Mouse (Mus musculus): ENCODE measurements around the gene A930018P22Rik. TPM values are rescaled to one million over a fixed set of nuclear protein-coding genes. Genes with fewer than 3 reads are reported as not detected.
A peak's percentile ranks its signal among the peaks of the same experiment; 100 is the strongest.
"Not testable (repeated sequence)": the region's sequence is repeated elsewhere in the genome, so short reads cannot be mapped to it uniquely, and the experiment has no call there.

A930018P22Rik gene
- 0.17 and 0.29 TPM in 2 replicates for polyA plus RNA-seq (2015; fragmentation: Nextera tagmentation; extraction: Ambion mirVana)

- Histone ChIP-seq H3K4me1 (replicated peaks; ENCODE audit: insufficient read depth, low read length) (0 out of 2 replicates have a peak, but pooled peaks cover 5% of the 10 kb centered on the region), H3K27me3 (ENCODE audit: insufficient read depth, low read length) (no peaks in the 10 kb centered on the region), H3K4me3 (replicated peaks; ENCODE audit: low read depth, low read length) (peak within 1 kb of the TSS; percentile 74), H3K4me2 (ENCODE audit: low read length) (peak within 1 kb of the TSS; percentile 97), H3K27ac (peak within 1 kb of the TSS; percentile 32; the same call in 1 of the 2 replicates), H3K36me3 (ENCODE audit: insufficient read depth, low read length) (no peaks in the 10 kb centered on the region), H3K9ac (ENCODE audit: low read depth, low read length) (peak within 1 kb of the TSS; percentile 70), H3K9me3 (replicated peaks; ENCODE audit: low read length) (no peaks in the 10 kb centered on the region)
- DNase-seq (ENCODE audit: low spot score) = peak; percentile 94
- peak; percentile 91 for ATAC-seq (replicated peaks; ENCODE audit: low FRiP score, low read depth)
- WGBS = under 1% methylated on average over 74 of the region's 74 CpGs
- peak; percentile 29; the same call in 1 of the 2 replicates for TF ChIP-seq CTCF (IDR thresholded peaks at IDR 0.05; ENCODE audit: low read depth)
These were observed at the start of gene A930018P22Rik for GRCm38 (mm10) chr2:104122505-104123378. Gene A930018P22Rik, plus strand, starts transcription at chr2:104122769.

GRCm38 (mm10) chr2:104078285-104078684 is 44.3 kb upstream of the A930018P22Rik start:
- not testable (repeated sequence) for H3K9ac ChIP-seq (ENCODE audit: low read depth, low read length); H3K9me3 ChIP-seq (replicated peaks; ENCODE audit: low read length); DNase-seq (ENCODE audit: low spot score); H3K4me2 ChIP-seq (ENCODE audit: low read length); H3K36me3 ChIP-seq (ENCODE audit: insufficient read depth, low read length); H3K4me1 ChIP-seq (replicated peaks; ENCODE audit: insufficient read depth, low read length); H3K27ac ChIP-seq; H3K4me3 ChIP-seq (replicated peaks; ENCODE audit: low read depth, low read length); H3K27me3 ChIP-seq (ENCODE audit: insufficient read depth, low read length); ATAC-seq (replicated peaks; ENCODE audit: low FRiP score, low read depth)
- WGBS = 71% methylated on average over 5 of the region's 5 CpGs

- not testable (repeated sequence) for H3K4me2 ChIP-seq (ENCODE audit: low read length); H3K36me3 ChIP-seq (ENCODE audit: insufficient read depth, low read length); H3K4me1 ChIP-seq (replicated peaks; ENCODE audit: insufficient read depth, low read length); DNase-seq (ENCODE audit: low spot score); H3K27me3 ChIP-seq (ENCODE audit: insufficient read depth, low read length); H3K4me3 ChIP-seq (replicated peaks; ENCODE audit: low read depth, low read length); H3K27ac ChIP-seq; H3K9ac ChIP-seq (ENCODE audit: low read depth, low read length); ATAC-seq (replicated peaks; ENCODE audit: low FRiP score, low read depth); H3K9me3 ChIP-seq (replicated peaks; ENCODE audit: low read length)
- no CpG with 5 or more reads among the region's 1 CpGs for WGBS
These were observed 41.0 kb upstream of the A930018P22Rik start for GRCm38 (mm10) chr2:104081436-104082050.

- H3K9ac ChIP-seq (ENCODE audit: low read depth, low read length) = no peak overlapping the region
- no peaks in the 10 kb centered on the region for H3K9me3 ChIP-seq (replicated peaks; ENCODE audit: low read length)
- no peak for DNase-seq (ENCODE audit: low spot score)
- H3K36me3 ChIP-seq (ENCODE audit: insufficient read depth, low read length) = no peaks in the 10 kb centered on the region
- ATAC-seq (replicated peaks; ENCODE audit: low FRiP score, low read depth) = no peak; the same call in 1 of the 2 replicates
- TF ChIP-seq CTCF (IDR thresholded peaks at IDR 0.05; ENCODE audit: low read depth) = no peak
- no peaks in the 10 kb centered on the region for H3K27me3 ChIP-seq (ENCODE audit: insufficient read depth, low read length)
- no peak overlapping the region for H3K4me3 ChIP-seq (replicated peaks; ENCODE audit: low read depth, low read length)
- H3K4me1 ChIP-seq (replicated peaks; ENCODE audit: insufficient read depth, low read length) = no peaks in the 10 kb centered on the region
- H3K27ac ChIP-seq = no peak overlapping the region
- H3K4me2 ChIP-seq (ENCODE audit: low read length) = no peak overlapping the region
These were observed 40.1 kb upstream of the A930018P22Rik start for GRCm38 (mm10) chr2:104082474-104082873.

- ATAC-seq (replicated peaks; ENCODE audit: low FRiP score, low read depth); DNase-seq (ENCODE audit: low spot score); H3K9ac ChIP-seq (ENCODE audit: low read depth, low read length); H3K4me2 ChIP-seq (ENCODE audit: low read length); H3K27ac ChIP-seq; H3K27me3 ChIP-seq (ENCODE audit: insufficient read depth, low read length); H3K4me3 ChIP-seq (replicated peaks; ENCODE audit: low read depth, low read length); H3K9me3 ChIP-seq (replicated peaks; ENCODE audit: low read length); H3K4me1 ChIP-seq (replicated peaks; ENCODE audit: insufficient read depth, low read length); H3K36me3 ChIP-seq (ENCODE audit: insufficient read depth, low read length): not testable (repeated sequence)
These were observed 38.5 kb upstream of the A930018P22Rik start for GRCm38 (mm10) chr2:104084027-104084426.

GRCm38 (mm10) chr2:104087562-104087961 is 35.0 kb upstream of the A930018P22Rik start:
- not testable (repeated sequence) for ATAC-seq (replicated peaks; ENCODE audit: low FRiP score, low read depth); H3K9me3 ChIP-seq (replicated peaks; ENCODE audit: low read length); H3K4me1 ChIP-seq (replicated peaks; ENCODE audit: insufficient read depth, low read length); H3K27me3 ChIP-seq (ENCODE audit: insufficient read depth, low read length); H3K4me2 ChIP-seq (ENCODE audit: low read length); H3K4me3 ChIP-seq (replicated peaks; ENCODE audit: low read depth, low read length); H3K27ac ChIP-seq; DNase-seq (ENCODE audit: low spot score); H3K9ac ChIP-seq (ENCODE audit: low read depth, low read length); H3K36me3 ChIP-seq (ENCODE audit: insufficient read depth, low read length)
- WGBS = 50% methylated on average over 1 of the region's 1 CpGs
